Mouse (Mus musculus) ES-Bruce4 (cell line): Measurements from ENCODE around the gene Phc2.

Source experiments
- CTCF ChIP-seq: IDR thresholded peaks from one replicate; pipeline ENCODE4 v1.8.1; 2011; ENCODE audit warnings: low read depth, low read length
- EP300 ChIP-seq: IDR thresholded peaks from 2 replicates; pipeline ENCODE4 v1.6.1; 2011; ENCODE audit warnings: low read depth, low read length; ENCODE audit not compliant: insufficient read depth
- POLR2A ChIP-seq: IDR thresholded peaks from one replicate; pipeline ENCODE4 v1.8.1; 2011; ENCODE audit warnings: low read length; ENCODE audit not compliant: insufficient read depth

GRCm38 (mm10) chr4:128794198-128794597 lies 139.7 kb downstream of the Phc2 start:
- TF ChIP-seq CTCF (no peak), POLR2A (no peak), EP300 (no peak)
